ENCODE assay signal across 10 mouse cellular contexts in the genomic region with DNA sequence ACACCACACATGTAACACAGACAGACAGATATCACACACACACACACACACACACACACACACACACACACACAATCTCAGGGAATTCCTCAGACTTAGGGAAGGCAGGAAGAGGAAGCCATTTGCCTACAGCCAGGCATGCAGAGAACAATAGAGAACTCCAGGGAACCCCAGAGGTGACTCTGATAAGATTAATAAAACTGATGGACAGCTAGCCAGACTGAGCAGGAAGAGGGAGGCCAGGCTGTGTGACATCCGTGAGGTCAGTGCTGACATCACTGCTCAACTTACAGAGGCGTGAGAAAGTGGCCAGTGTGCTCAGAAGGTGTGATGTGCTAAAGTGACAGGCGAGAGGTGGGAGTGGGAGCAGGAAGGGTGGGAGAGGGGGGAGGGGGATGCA.
A peak's percentile ranks its signal among the peaks of the same experiment; 100 is the strongest.
DNase-seq lines count a peak whose midpoint lies in the region; ATAC-seq and TF ChIP-seq lines count a peak whose summit lies in the region.
"Had no signal": no experiment of that assay in that cellular context is flagged by ENCODE, and none has a peak within 500 bp of the region (broad histone marks: within the 10 kb centered on the region; RNA-seq: fewer than 3 reads in every experiment).

No protein-coding gene starts in this region.

- intact Hi-C loops in heart, postnatal 14 days (cut with DNase I): no loop called here

- H3K36me3 ChIP-seq in heart, embryonic 10.5 days: no peaks in the 10 kb centered on the region
- no peaks in the 10 kb centered on the region for H3K36me3 ChIP-seq in heart, embryonic 13.5 days
- H3K36me3 ChIP-seq in kidney, postnatal 0 days (ENCODE audit: insufficient read depth, low read length): no peaks in the 10 kb centered on the region

- no peak overlapping the region for H3K4me3 ChIP-seq in heart, embryonic 10.5 days
- no peak overlapping the region for H3K4me3 ChIP-seq in heart, embryonic 13.5 days
- no peak overlapping the region for H3K4me3 ChIP-seq in kidney, postnatal 0 days (replicated peaks; ENCODE audit: low read depth, low read length)

- H3K4me1 ChIP-seq in heart, embryonic 10.5 days: peaks cover 37% of the 10 kb centered on the region
- peaks cover 41% of the 10 kb centered on the region for H3K4me1 ChIP-seq in heart, embryonic 13.5 days
- peaks cover 17% of the 10 kb centered on the region for H3K4me1 ChIP-seq in kidney, postnatal 0 days (replicated peaks; ENCODE audit: insufficient read depth, low read length)

- peaks cover 20% of the 10 kb centered on the region; the same call in 1 of the 2 replicates for H3K27me3 ChIP-seq in heart, embryonic 10.5 days (ENCODE audit: insufficient read depth, poor library complexity, severe bottlenecking)
- peaks cover 3% of the 10 kb centered on the region; the same call in 1 of the 2 replicates for H3K27me3 ChIP-seq in heart, embryonic 13.5 days (replicated peaks)
- H3K27me3 ChIP-seq in kidney, postnatal 0 days (ENCODE audit: insufficient read depth, low read length): no peaks in the 10 kb centered on the region

- H3K4me2 ChIP-seq in heart, embryonic 13.5 days: no peak overlapping the region
- no peak overlapping the region for H3K4me2 ChIP-seq in kidney, postnatal 0 days (ENCODE audit: low read length)

- H3K27ac ChIP-seq in heart, embryonic 10.5 days: peak overlapping the region; percentile 74
- peak overlapping the region; percentile 48 for H3K27ac ChIP-seq in heart, embryonic 13.5 days (replicated peaks)
- peak overlapping the region; percentile 47 for H3K27ac ChIP-seq in kidney, postnatal 0 days

- no peak for TF ChIP-seq CTCF in kidney, postnatal 0 days (IDR thresholded peaks at IDR 0.05; ENCODE audit: low read depth)

- H3K9ac ChIP-seq in heart, embryonic 13.5 days: peak overlapping the region; percentile 50; the same call in 1 of the 2 replicates
- no peak overlapping the region for H3K9ac ChIP-seq in kidney, postnatal 0 days (ENCODE audit: low read depth, low read length)

- DNase-seq in heart, embryonic 10.5 days (ENCODE audit: low spot score): peak; percentile 85
- DNase-seq in heart, postnatal 14 days: no peak
- peak; percentile 87 for DNase-seq in kidney, postnatal 0 days (ENCODE audit: low spot score)
- peak; percentile 52 for DNase-seq in lung, postnatal 36 days
- no peak for DNase-seq in right cerebral cortex, adult 2 months (ENCODE audit: low spot score in 2 of 2)
- DNase-seq in urinary bladder, postnatal 25 days (ENCODE audit: low spot score): no peak
- no peak for DNase-seq in left cerebral cortex, adult 9 months (ENCODE audit: low spot score in 2 of 2)
- DNase-seq: gastrocnemius, postnatal 36 days had no signal

- WGBS in heart, embryonic 10.5 days: 4% methylated on average over 3 of the region's 3 CpGs
- whole genome bisulfite sequencing in heart, embryonic 13.5 days: 22% methylated on average over 3 of the region's 3 CpGs
- WGBS in kidney, postnatal 0 days: 50% methylated on average over 3 of the region's 3 CpGs

- no peaks in the 10 kb centered on the region for H3K9me3 ChIP-seq in heart, embryonic 10.5 days
- no peaks in the 10 kb centered on the region for H3K9me3 ChIP-seq in heart, embryonic 13.5 days
- H3K9me3 ChIP-seq in kidney, postnatal 0 days (replicated peaks; ENCODE audit: low read length): no peaks in the 10 kb centered on the region

- no peak for ATAC-seq in heart, embryonic 13.5 days (ENCODE audit: extremely low read depth, insufficient number of reproducible peaks, low FRiP score, low TSS enrichment)
- ATAC-seq in kidney, postnatal 0 days (replicated peaks; ENCODE audit: low FRiP score, low read depth): peak; percentile 61
- ATAC-seq: CD4-positive, CD25-positive, alpha-beta regulatory T cell, adult 4 months had no signal

Comparison
In these comparisons a context has a peak if more than half of its experiments do, and no peak if none do; other contexts are left out.
1. DNase-seq: peak in heart, embryonic 10.5 days (single experiment), kidney, postnatal 0 days (single experiment) and lung, postnatal 36 days (single experiment); none in heart, postnatal 14 days (0 of 2), right cerebral cortex, adult 2 months (0 of 2), urinary bladder, postnatal 25 days (single experiment) and left cerebral cortex, adult 9 months (0 of 2).
2. Peak in every context shown above with its lines, with median percentiles within 50 percentile points of each other: H3K27ac ChIP-seq.